ENCODE assay signal across 8 mouse cellular contexts in the genomic region with DNA sequence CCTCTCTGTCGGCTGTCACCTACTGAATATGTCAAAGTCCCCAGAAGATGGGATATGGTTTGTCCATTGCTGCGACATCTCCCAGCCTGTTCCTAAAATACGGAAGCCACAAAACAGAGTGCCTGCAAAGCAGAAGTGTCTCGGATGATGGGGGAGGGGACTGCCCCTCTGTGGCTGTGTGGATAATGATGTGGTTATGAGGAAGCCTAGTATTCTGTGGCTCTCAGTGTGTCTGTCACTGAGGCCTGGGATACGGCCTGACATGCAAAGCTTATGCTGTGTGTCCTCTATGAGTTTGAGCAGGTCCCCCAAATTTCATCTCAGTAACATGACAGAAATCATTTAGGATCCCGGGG. TPM values are rescaled to one million over a fixed set of nuclear protein-coding genes. Genes with fewer than 3 reads are reported as not detected.
DNase-seq lines count a peak whose midpoint lies in the region; ATAC-seq lines count a peak whose summit lies in the region.

No protein-coding gene starts in this region.

- 0 out of 2 replicates have a peak, but pooled peaks cover 4% of the 10 kb centered on the region for H3K36me3 ChIP-seq in hindbrain, embryonic 13.5 days
- no peaks in the 10 kb centered on the region for H3K36me3 ChIP-seq in midbrain, embryonic 14.5 days (ENCODE audit: control insufficient read depth, insufficient read depth, low read length)
- no peaks in the 10 kb centered on the region for H3K36me3 ChIP-seq in intestine, embryonic 16.5 days (ENCODE audit: control insufficient read depth, insufficient read depth, low read length)

- WGBS in hindbrain, embryonic 13.5 days, result 24% methylated on average over 6 of the region's 6 CpGs
- 15% methylated on average over 6 of the region's 6 CpGs for WGBS in midbrain, embryonic 14.5 days
- 56% methylated on average over 6 of the region's 6 CpGs for WGBS in intestine, embryonic 16.5 days

- peak; percentile 53 for ATAC-seq in frontal cortex, adult (ENCODE audit: low TSS enrichment)
- peak; percentile 81 for ATAC-seq in hindbrain, embryonic 13.5 days (ENCODE audit: low FRiP score)
- ATAC-seq in midbrain, embryonic 14.5 days (ENCODE audit: low FRiP score, low TSS enrichment), result peak; percentile 73; the same call in 1 of the 2 replicates
- ATAC-seq in intestine, embryonic 16.5 days, result no peak

- H3K9ac ChIP-seq in hindbrain, embryonic 13.5 days, result peak overlapping the region; percentile 49
- H3K9ac ChIP-seq in midbrain, embryonic 14.5 days (replicated peaks; ENCODE audit: low read length), result peak overlapping the region; percentile 40; the same call in 1 of the 2 replicates
- H3K9ac ChIP-seq in intestine, embryonic 16.5 days (ENCODE audit: low read depth, low read length), result no peak overlapping the region; the same call in 1 of the 2 replicates

- no peaks in the 10 kb centered on the region for H3K9me3 ChIP-seq in hindbrain, embryonic 13.5 days
- H3K9me3 ChIP-seq in midbrain, embryonic 14.5 days (ENCODE audit: control insufficient read depth, low read length), result no peaks in the 10 kb centered on the region
- H3K9me3 ChIP-seq in intestine, embryonic 16.5 days (ENCODE audit: control insufficient read depth, low read length), result no peaks in the 10 kb centered on the region

- H3K4me3 ChIP-seq in hindbrain, embryonic 13.5 days, result peak overlapping the region; percentile 24
- peak overlapping the region; percentile 18 for H3K4me3 ChIP-seq in midbrain, embryonic 14.5 days (replicated peaks; ENCODE audit: low read depth, low read length)
- no peak overlapping the region for H3K4me3 ChIP-seq in intestine, embryonic 16.5 days (ENCODE audit: low read length)

- peak overlapping the region; percentile 47 for H3K4me2 ChIP-seq in hindbrain, embryonic 13.5 days
- H3K4me2 ChIP-seq in midbrain, embryonic 14.5 days (ENCODE audit: low read length), result peak overlapping the region; percentile 52
- no peak overlapping the region for H3K4me2 ChIP-seq in intestine, embryonic 16.5 days (ENCODE audit: low read depth, low read length)

- no peak for DNase-seq in frontal cortex, postnatal 25 days (ENCODE audit: low spot score in 2 of 2)
- DNase-seq in brain, adult 2 months (ENCODE audit: low read depth, low spot score), result peak; percentile 52
- peak; percentile 80 for DNase-seq in midbrain, embryonic 14.5 days
- DNase-seq in heart, postnatal 36 days, result no peak
- DNase-seq in ovary, postnatal 36 days (ENCODE audit: low spot score), result no peak

- peaks cover 23% of the 10 kb centered on the region for H3K4me1 ChIP-seq in hindbrain, embryonic 13.5 days (replicated peaks)
- peaks cover 23% of the 10 kb centered on the region for H3K4me1 ChIP-seq in midbrain, embryonic 14.5 days (ENCODE audit: control insufficient read depth, insufficient read depth, low read length)
- H3K4me1 ChIP-seq in intestine, embryonic 16.5 days (ENCODE audit: control insufficient read depth, insufficient read depth, low read length), result no peaks in the 10 kb centered on the region

- intact Hi-C loops in heart, postnatal 36 days (cut with DNase I), result no loop called here

- no peaks in the 10 kb centered on the region for H3K27me3 ChIP-seq in hindbrain, embryonic 13.5 days
- no peaks in the 10 kb centered on the region for H3K27me3 ChIP-seq in midbrain, embryonic 14.5 days (ENCODE audit: control insufficient read depth, insufficient read depth, low read length)
- no peaks in the 10 kb centered on the region for H3K27me3 ChIP-seq in intestine, embryonic 16.5 days (replicated peaks; ENCODE audit: control insufficient read depth, insufficient read depth, low read length)

- H3K27ac ChIP-seq in hindbrain, embryonic 13.5 days, result peak overlapping the region; percentile 82
- peak overlapping the region; percentile 82 for H3K27ac ChIP-seq in midbrain, embryonic 14.5 days (replicated peaks; ENCODE audit: low read depth, low read length)
- no peak overlapping the region for H3K27ac ChIP-seq in intestine, embryonic 16.5 days (ENCODE audit: low read length)

RNA-seq across cellular contexts. Expression of a gene that starts 35.2 kb away (rescaled TPM):
- polyA plus RNA-seq in hindbrain, embryonic 13.5 days (2015; fragmentation: Nextera tagmentation; extraction: Ambion mirVana), result 17.6 and 17.9 TPM in 2 replicates
- 19.2 and 27.0 TPM in 2 replicates for polyA plus RNA-seq in midbrain, embryonic 14.5 days (2014; fragmentation: Nextera tagmentation; extraction: Ambion mirVana)
- total RNA-seq in heart, postnatal 36 days (2021), result 10 to 100 TPM; 36.4 to 37.4 TPM
- polyA plus RNA-seq in intestine, embryonic 16.5 days (2015; fragmentation: Nextera tagmentation; extraction: Ambion mirVana), result 4.6 and 5.9 TPM in 2 replicates

Comparison
In these comparisons a context has a peak if more than half of its experiments do, and no peak if none do; other contexts are left out.
1. DNase-seq: peak in brain, adult 2 months (single experiment) and midbrain, embryonic 14.5 days (single experiment); none in frontal cortex, postnatal 25 days (0 of 2), heart, postnatal 36 days (0 of 2) and ovary, postnatal 36 days (single experiment).